Mouse (Mus musculus) small intestine, adult 2 months (tissue): ENCODE data around the gene Bclaf1.

Experiments
- CTCF ChIP-seq: fragments of 200-500 bp; IDR thresholded peaks from 2 replicates; pipeline ENCODE4 v1.5.1; 2012; ENCODE audit warnings: low read depth, mild to moderate bottlenecking, control low read depth, inconsistent platforms, low read length, moderate library complexity, mixed read lengths; ENCODE audit not compliant: insufficient replicate concordance, insufficient read length; ENCODE audit errors: extremely low read depth
- POLR2A ChIP-seq: fragments of 200-500 bp; IDR thresholded peaks from 2 replicates; pipeline ENCODE4 v1.6.1; 2012; ENCODE audit warnings: low read depth, mild to moderate bottlenecking, control low read depth, inconsistent platforms, low read length, moderate library complexity

GRCm38 (mm10) chr10:20326226-20326625 is 14.0 kb downstream of the Bclaf1 start:
- TF ChIP-seq CTCF (no peak), POLR2A (no peak)
